Mouse (Mus musculus) liver, embryonic 16.5 days (tissue): ENCODE results near the gene Myrip. TPM values are rescaled to one million over a fixed set of nuclear protein-coding genes. Genes with fewer than 3 reads are reported as not detected.

ENCODE experiments used
- ATAC-seq: fragments of 200-750 bp; cut with Nextera tagmentation; 2 replicates; pipeline ENCODE4 v1.8.0; 2017; ENCODE audit warnings: low read depth, mild to moderate bottlenecking, moderate number of reproducible peaks, moderate library complexity
- H3K27ac ChIP-seq: fragments of 300-500 bp; sonication (generic); 2 replicates; pipeline ENCODE4 v1.5.1; 2014; ENCODE audit warnings: mild to moderate bottlenecking, low read length
- H3K27me3 ChIP-seq: fragments of 300-500 bp; sonication (generic); 2 replicates; pipeline ENCODE4 v1.6.1; 2014; ENCODE audit warnings: low read depth, low read length, mixed read lengths; ENCODE audit not compliant: control insufficient read depth, insufficient read depth
- H3K36me3 ChIP-seq: fragments of 300-500 bp; sonication (generic); 2 replicates; pipeline ENCODE4 v1.6.1; 2014; ENCODE audit warnings: mild to moderate bottlenecking; ENCODE audit not compliant: control insufficient read depth, insufficient read depth
- H3K4me1 ChIP-seq: fragments of 300-500 bp; sonication (generic); 2 replicates; pipeline ENCODE4 v1.6.1; 2014; ENCODE audit warnings: low read depth, low read length, mixed read lengths; ENCODE audit not compliant: control insufficient read depth
- H3K4me2 ChIP-seq: fragments of 300-500 bp; sonication (generic); 2 replicates; pipeline ENCODE4 v1.6.1; 2014; ENCODE audit warnings: low read depth, low read length, mixed read lengths
- H3K4me3 ChIP-seq: fragments of 300-500 bp; sonication (generic); 2 replicates; pipeline ENCODE4 v1.5.1; 2014; ENCODE audit warnings: low read depth, mild to moderate bottlenecking, low read length
- H3K9ac ChIP-seq: fragments of 300-500 bp; sonication (generic); 2 replicates; pipeline ENCODE4 v1.6.1; 2014; ENCODE audit warnings: low read depth, low read length
- H3K9me3 ChIP-seq: fragments of 300-500 bp; sonication (generic); replicated peaks from 2 replicates; pipeline ENCODE4 v1.6.1; 2016; ENCODE audit warnings: low read length; ENCODE audit not compliant: control insufficient read depth
- WGBS: fragments of 180-500 bp; shearing (Covaris S2); extraction: QIAGEN DNeasy Blood & Tissue Kit; methylation state at CpG from one replicate; pipeline ENCODE4 v1.1.7; 2014; ENCODE audit not compliant: insufficient replicate concordance; 5-methylcytosine and 5-hydroxymethylcytosine counted together
- polyA plus RNA-seq: library from polyadenylated mRNA; unstranded; fragments of >200 nt; fragmentation: Nextera tagmentation; extraction: Ambion mirVana; gene quantifications from 2 replicates; pipeline ENCODE4 v1.2.1, GENCODE M21; 2015

Myrip gene
- polyA plus RNA-seq, 1 experiment from 2014 or later: 0.02 TPM

GRCm38 (mm10) chr9:120349145-120349544 lies 47.8 kb downstream of the Myrip start:
- no peak overlapping the region for H3K9ac ChIP-seq
- no peak overlapping the region for H3K4me2 ChIP-seq
- H3K27ac ChIP-seq: no peak overlapping the region
- no peaks in the 10 kb centered on the region for H3K36me3 ChIP-seq
- 70% methylated on average over 4 of the region's 4 CpGs for WGBS
- H3K27me3 ChIP-seq: no peaks in the 10 kb centered on the region
- H3K4me3 ChIP-seq: no peak overlapping the region
- peaks cover 4% of the 10 kb centered on the region for H3K4me1 ChIP-seq
- ATAC-seq: no peak
- H3K9me3 ChIP-seq: no peaks in the 10 kb centered on the region

- Histone ChIP-seq H3K9me3 (no peaks in the 10 kb centered on the region), H3K4me1 (peaks cover 4% of the 10 kb centered on the region), H3K4me2 (no peak overlapping the region), H3K27me3 (no peaks in the 10 kb centered on the region), H3K36me3 (no peaks in the 10 kb centered on the region), H3K27ac (0 out of 2 replicates have a peak overlapping the region, but pooled peaks have one; percentile 14), H3K4me3 (no peak overlapping the region), H3K9ac (no peak overlapping the region)
- ATAC-seq: peak; percentile 50
- WGBS: 30% methylated on average over 6 of the region's 6 CpGs
Observed at GRCm38 (mm10) chr9:120350346-120350745, 49.0 kb downstream of the Myrip start.

GRCm38 (mm10) chr9:120351061-120351460 lies 49.7 kb downstream of the Myrip start:
- no peaks in the 10 kb centered on the region for H3K36me3 ChIP-seq
- no peak overlapping the region for H3K4me2 ChIP-seq
- no peak for ATAC-seq
- no peak overlapping the region for H3K9ac ChIP-seq
- 0 out of 2 replicates have a peak overlapping the region, but pooled peaks have one; percentile 14 for H3K27ac ChIP-seq
- WGBS: 37% methylated on average over 7 of the region's 7 CpGs
- peaks cover 4% of the 10 kb centered on the region for H3K4me1 ChIP-seq
- H3K27me3 ChIP-seq: no peaks in the 10 kb centered on the region
- no peak overlapping the region for H3K4me3 ChIP-seq
- H3K9me3 ChIP-seq: no peaks in the 10 kb centered on the region

GRCm38 (mm10) chr9:120351474-120351873 lies 50.2 kb downstream of the Myrip start:
- 73% methylated on average over 8 of the region's 8 CpGs for WGBS
- H3K27me3 ChIP-seq: no peaks in the 10 kb centered on the region
- H3K4me2 ChIP-seq: no peak overlapping the region
- H3K4me1 ChIP-seq: peaks cover 4% of the 10 kb centered on the region
- peak; percentile 58 for ATAC-seq
- no peak overlapping the region for H3K4me3 ChIP-seq
- H3K27ac ChIP-seq: no peak overlapping the region
- no peak overlapping the region for H3K9ac ChIP-seq
- no peaks in the 10 kb centered on the region for H3K9me3 ChIP-seq
- H3K36me3 ChIP-seq: no peaks in the 10 kb centered on the region

GRCm38 (mm10) chr9:120353036-120353435 lies 51.7 kb downstream of the Myrip start:
- Histone ChIP-seq H3K27me3 (no peaks in the 10 kb centered on the region), H3K9ac (no peak overlapping the region), H3K4me3 (no peak overlapping the region), H3K9me3 (no peaks in the 10 kb centered on the region), H3K4me2 (no peak overlapping the region), H3K36me3 (no peaks in the 10 kb centered on the region), H3K4me1 (peaks cover 4% of the 10 kb centered on the region), H3K27ac (no peak overlapping the region)
- 68% methylated on average over 4 of the region's 4 CpGs for WGBS
- no peak for ATAC-seq

GRCm38 (mm10) chr9:120353967-120354366 lies 52.7 kb downstream of the Myrip start:
- ATAC-seq: no peak

GRCm38 (mm10) chr9:120354550-120355345 lies 53.4 kb downstream of the Myrip start:
- WGBS: 62% methylated on average over 12 of the region's 12 CpGs
- H3K36me3 ChIP-seq: no peaks in the 10 kb centered on the region
- H3K4me3 ChIP-seq: no peak overlapping the region
- H3K9ac ChIP-seq: no peak overlapping the region
- no peak overlapping the region for H3K4me2 ChIP-seq
- no peak overlapping the region for H3K27ac ChIP-seq
- no peaks in the 10 kb centered on the region for H3K9me3 ChIP-seq
- H3K27me3 ChIP-seq: no peaks in the 10 kb centered on the region
- ATAC-seq: no peak
- peaks cover 4% of the 10 kb centered on the region for H3K4me1 ChIP-seq

More at GRCm38 (mm10) chr9:120353967-120354366, 52.7 kb downstream of the Myrip start:
- 64% methylated on average over 3 of the region's 3 CpGs for WGBS
- Histone ChIP-seq H3K9me3 (no peaks in the 10 kb centered on the region), H3K4me1 (peaks cover 4% of the 10 kb centered on the region), H3K27ac (no peak overlapping the region), H3K36me3 (no peaks in the 10 kb centered on the region), H3K27me3 (no peaks in the 10 kb centered on the region), H3K9ac (no peak overlapping the region), H3K4me3 (no peak overlapping the region), H3K4me2 (no peak overlapping the region)

GRCm38 (mm10) chr9:120356490-120356889 lies 55.2 kb downstream of the Myrip start:
- Histone ChIP-seq H3K9me3 (no peaks in the 10 kb centered on the region), H3K27me3 (no peaks in the 10 kb centered on the region), H3K4me1 (no peaks in the 10 kb centered on the region), H3K27ac (no peak overlapping the region), H3K4me2 (no peak overlapping the region), H3K9ac (no peak overlapping the region), H3K36me3 (no peaks in the 10 kb centered on the region), H3K4me3 (no peak overlapping the region)
- 78% methylated on average over 6 of the region's 6 CpGs for WGBS
- no peak for ATAC-seq

- H3K9me3 ChIP-seq: no peaks in the 10 kb centered on the region
- 45% methylated on average over 6 of the region's 6 CpGs for WGBS
- H3K4me1 ChIP-seq: no peaks in the 10 kb centered on the region
- no peak for ATAC-seq
- no peaks in the 10 kb centered on the region for H3K36me3 ChIP-seq
- H3K4me2 ChIP-seq: no peak overlapping the region
- H3K4me3 ChIP-seq: no peak overlapping the region
- no peaks in the 10 kb centered on the region for H3K27me3 ChIP-seq
- H3K27ac ChIP-seq: no peak overlapping the region
- H3K9ac ChIP-seq: no peak overlapping the region
Observed at GRCm38 (mm10) chr9:120358060-120358459, 56.7 kb downstream of the Myrip start.
